Mouse (Mus musculus): Measurements from ENCODE around the gene Tysnd1. TPM values are rescaled to one million over a fixed set of nuclear protein-coding genes. Genes with fewer than 3 reads are reported as not detected.

Gene Tysnd1
- polyA plus RNA-seq, 1 experiment from 2014 or later: 17.6 TPM

DNA sequence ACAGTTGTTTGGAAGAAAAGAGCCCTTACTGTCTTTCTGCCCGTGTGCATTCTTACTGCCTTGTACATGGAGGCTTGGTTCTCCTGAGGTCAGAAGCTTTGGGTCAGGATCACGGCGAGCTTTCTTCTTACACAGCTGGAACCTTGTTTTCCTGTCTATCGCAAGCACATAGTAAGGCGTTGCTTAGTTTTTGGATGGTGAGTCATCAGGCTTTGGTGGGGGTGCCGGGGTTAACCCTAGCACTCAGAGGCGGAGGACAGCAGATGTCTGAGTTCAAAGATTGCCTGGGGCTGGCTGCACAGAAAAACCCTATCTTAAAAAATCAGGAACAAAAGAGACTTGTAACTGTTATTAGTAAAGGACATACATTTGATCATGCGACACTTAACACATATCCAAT lies 33.4 kb upstream of the Tysnd1 start:
- H3K27me3 ChIP-seq: no peaks in the 10 kb centered on the region
- H3K4me3 ChIP-seq (replicated peaks): no peak overlapping the region
- WGBS (ENCODE audit: insufficient replicate concordance): 74% methylated on average over 8 of the region's 8 CpGs
- no peak overlapping the region for H3K4me2 ChIP-seq
- ATAC-seq (ENCODE audit: insufficient read depth): no peak
- H3K27ac ChIP-seq (replicated peaks): no peak overlapping the region
- H3K36me3 ChIP-seq (replicated peaks): peaks cover 60% of the 10 kb centered on the region
- H3K9ac ChIP-seq: no peak overlapping the region
- no peaks in the 10 kb centered on the region for H3K9me3 ChIP-seq (replicated peaks)
- 0 out of 2 replicates have a peak, but pooled peaks cover 2% of the 10 kb centered on the region for H3K4me1 ChIP-seq (replicated peaks)

DNA sequence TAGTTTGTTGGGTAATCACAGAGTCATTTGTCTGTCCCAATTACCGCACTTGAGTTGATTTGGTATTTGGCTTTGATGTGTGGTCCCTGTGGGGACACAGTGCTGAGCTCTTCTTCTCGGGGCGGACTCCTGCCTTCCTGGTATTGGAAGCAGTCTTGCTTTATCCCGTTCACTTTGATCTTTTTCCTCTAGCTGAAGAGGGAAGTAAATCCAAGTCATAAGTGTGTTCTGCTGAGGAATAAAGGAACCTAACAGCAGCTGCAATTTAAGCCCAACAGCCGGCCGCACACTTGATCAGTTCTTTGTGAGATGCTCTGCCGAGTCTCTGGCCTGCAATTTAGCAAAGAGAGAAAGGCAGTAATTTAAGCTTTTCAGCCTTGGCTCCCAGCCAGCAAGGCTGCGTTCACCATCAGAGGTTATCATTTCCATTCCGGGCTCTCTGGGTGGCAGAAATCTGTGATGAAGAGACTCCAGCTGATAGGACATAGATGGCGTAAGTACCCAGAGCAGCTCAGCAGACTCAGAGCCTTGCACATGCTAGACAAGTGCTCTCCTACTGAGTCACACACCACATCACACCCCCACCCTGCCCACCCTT lies 32.8 kb upstream of the Tysnd1 start:
- no peak for ATAC-seq (ENCODE audit: insufficient read depth)
- 78% methylated on average over 10 of the region's 10 CpGs for WGBS (ENCODE audit: insufficient replicate concordance)
- H3K9ac ChIP-seq: no peak overlapping the region
- no peak overlapping the region for H3K4me3 ChIP-seq (replicated peaks)
- no peak overlapping the region for H3K4me2 ChIP-seq
- 0 out of 2 replicates have a peak, but pooled peaks cover 2% of the 10 kb centered on the region for H3K4me1 ChIP-seq (replicated peaks)
- H3K36me3 ChIP-seq (replicated peaks): peaks cover 64% of the 10 kb centered on the region
- H3K9me3 ChIP-seq (replicated peaks): no peaks in the 10 kb centered on the region
- H3K27ac ChIP-seq (replicated peaks): no peak overlapping the region
- H3K27me3 ChIP-seq: no peaks in the 10 kb centered on the region

- ATAC-seq (ENCODE audit: insufficient read depth): no peak
- H3K27ac ChIP-seq (replicated peaks): no peak overlapping the region
- H3K9me3 ChIP-seq (replicated peaks): no peaks in the 10 kb centered on the region
- H3K9ac ChIP-seq: no peak overlapping the region
- H3K4me3 ChIP-seq (replicated peaks): no peak overlapping the region
- H3K36me3 ChIP-seq (replicated peaks): peaks cover 82% of the 10 kb centered on the region
- no peaks in the 10 kb centered on the region for H3K27me3 ChIP-seq
- no peak overlapping the region for H3K4me2 ChIP-seq
- 84% methylated on average over 10 of the region's 10 CpGs for WGBS (ENCODE audit: insufficient replicate concordance)
- H3K4me1 ChIP-seq (replicated peaks): peaks cover 10% of the 10 kb centered on the region
These were observed 30.2 kb upstream of the Tysnd1 start for GRCm38 (mm10) chr10:61665111-61665510.

- WGBS (ENCODE audit: insufficient replicate concordance): 58% methylated on average over 3 of the region's 3 CpGs
- Histone ChIP-seq H3K4me3 (replicated peaks) (no peak overlapping the region), H3K9ac (no peak overlapping the region), H3K9me3 (replicated peaks) (no peaks in the 10 kb centered on the region), H3K36me3 (replicated peaks) (peaks cover 87% of the 10 kb centered on the region), H3K4me1 (replicated peaks) (peaks cover 13% of the 10 kb centered on the region), H3K27me3 (no peaks in the 10 kb centered on the region), H3K4me2 (no peak overlapping the region), H3K27ac (replicated peaks) (no peak overlapping the region)
- no peak for ATAC-seq (ENCODE audit: insufficient read depth)
These were observed 29.7 kb upstream of the Tysnd1 start for GRCm38 (mm10) chr10:61665651-61666050.

DNA sequence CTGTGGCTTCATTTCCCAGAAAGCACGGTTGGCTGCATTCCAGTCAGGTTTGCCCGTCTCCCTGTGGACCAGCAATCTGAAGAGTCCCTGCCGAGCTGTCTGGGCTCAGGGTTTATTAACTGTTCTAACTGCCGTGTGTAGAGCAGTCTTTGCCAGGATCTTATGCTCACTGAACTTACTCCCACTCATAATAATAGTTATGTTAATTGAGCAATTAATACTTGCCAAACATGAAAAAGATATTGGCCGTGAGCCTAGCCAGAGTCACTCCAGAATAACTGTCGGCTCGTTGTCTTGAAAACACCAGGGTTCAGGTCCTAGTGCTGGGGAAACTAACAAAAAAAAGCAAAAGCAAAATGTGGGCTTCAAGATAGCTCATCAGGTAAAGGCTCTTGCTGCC lies 26.0 kb upstream of the Tysnd1 start:
- ATAC-seq (ENCODE audit: insufficient read depth): no peak
- no peak overlapping the region for H3K4me3 ChIP-seq (replicated peaks)
- H3K4me1 ChIP-seq (replicated peaks): peaks cover 13% of the 10 kb centered on the region
- H3K27me3 ChIP-seq: no peaks in the 10 kb centered on the region
- no peak overlapping the region for H3K4me2 ChIP-seq
- no peak overlapping the region for H3K9ac ChIP-seq
- H3K27ac ChIP-seq (replicated peaks): no peak overlapping the region
- H3K9me3 ChIP-seq (replicated peaks): no peaks in the 10 kb centered on the region
- 83% methylated on average over 7 of the region's 7 CpGs for WGBS (ENCODE audit: insufficient replicate concordance)
- peaks cover 85% of the 10 kb centered on the region for H3K36me3 ChIP-seq (replicated peaks)

GRCm38 (mm10) chr10:61669896-61670295 lies 25.4 kb upstream of the Tysnd1 start:
- no peaks in the 10 kb centered on the region for H3K9me3 ChIP-seq (replicated peaks)
- no peak overlapping the region for H3K4me2 ChIP-seq
- H3K4me3 ChIP-seq (replicated peaks): no peak overlapping the region
- H3K27me3 ChIP-seq: no peaks in the 10 kb centered on the region
- ATAC-seq (ENCODE audit: insufficient read depth): 0 out of 2 replicates have a peak, but pooled peaks have one; percentile 47
- peaks cover 85% of the 10 kb centered on the region for H3K36me3 ChIP-seq (replicated peaks)
- H3K9ac ChIP-seq: no peak overlapping the region
- H3K27ac ChIP-seq (replicated peaks): no peak overlapping the region
- H3K4me1 ChIP-seq (replicated peaks): peaks cover 13% of the 10 kb centered on the region

GRCm38 (mm10) chr10:61670758-61671157 lies 24.6 kb upstream of the Tysnd1 start:
- ATAC-seq (ENCODE audit: insufficient read depth): no peak
- Histone ChIP-seq H3K27ac (replicated peaks) (no peak overlapping the region), H3K9me3 (replicated peaks) (no peaks in the 10 kb centered on the region), H3K36me3 (replicated peaks) (peaks cover 81% of the 10 kb centered on the region), H3K27me3 (no peaks in the 10 kb centered on the region), H3K4me2 (no peak overlapping the region), H3K4me3 (replicated peaks) (no peak overlapping the region), H3K4me1 (replicated peaks) (peaks cover 11% of the 10 kb centered on the region), H3K9ac (no peak overlapping the region)
- 84% methylated on average over 3 of the region's 3 CpGs for WGBS (ENCODE audit: insufficient replicate concordance)

- Histone ChIP-seq H3K36me3 (replicated peaks) (peaks cover 36% of the 10 kb centered on the region), H3K9ac (no peak overlapping the region)
- ATAC-seq (ENCODE audit: insufficient read depth): no peak
These were observed 19.4 kb upstream of the Tysnd1 start for GRCm38 (mm10) chr10:61675935-61676334.

DNA sequence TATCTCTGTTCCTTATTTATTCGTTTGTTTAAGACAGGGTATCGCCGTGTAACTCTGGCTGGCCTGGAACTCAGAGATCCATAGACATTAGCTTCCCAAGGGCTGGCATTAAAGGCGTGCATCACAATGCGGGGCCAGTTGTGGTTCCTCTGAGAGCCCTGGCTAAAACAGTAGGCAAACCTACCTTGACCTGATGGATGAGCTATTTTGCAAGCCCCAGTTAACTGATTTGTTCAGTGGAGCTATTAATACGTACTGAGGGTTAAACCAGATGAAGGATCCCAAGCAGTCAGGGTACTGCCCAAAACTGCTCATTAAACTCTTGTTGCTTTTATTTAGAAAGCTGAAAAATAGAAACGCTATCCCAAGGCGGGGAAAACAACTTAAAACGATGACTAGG lies 15.8 kb upstream of the Tysnd1 start:
- H3K27ac ChIP-seq (replicated peaks): peak overlapping the region; percentile 84
- peak overlapping the region; percentile 83 for H3K4me2 ChIP-seq
- H3K4me1 ChIP-seq (replicated peaks): peaks cover 33% of the 10 kb centered on the region
- 42% methylated on average over 9 of the region's 9 CpGs for WGBS (ENCODE audit: insufficient replicate concordance)
- H3K4me3 ChIP-seq (replicated peaks): peak overlapping the region; percentile 96
- peak overlapping the region; percentile 67 for H3K9ac ChIP-seq
- H3K9me3 ChIP-seq (replicated peaks): no peaks in the 10 kb centered on the region
- ATAC-seq (ENCODE audit: insufficient read depth): no peak
- peaks cover 16% of the 10 kb centered on the region for H3K36me3 ChIP-seq (replicated peaks)
- H3K27me3 ChIP-seq: no peaks in the 10 kb centered on the region

More at GRCm38 (mm10) chr10:61675935-61676334, 19.4 kb upstream of the Tysnd1 start:
- no peaks in the 10 kb centered on the region for H3K27me3 ChIP-seq
- H3K4me1 ChIP-seq (replicated peaks): peaks cover 18% of the 10 kb centered on the region
- 0 out of 2 replicates have a peak overlapping the region, but pooled peaks have one; percentile 8 for H3K27ac ChIP-seq (replicated peaks)
- H3K9me3 ChIP-seq (replicated peaks): no peaks in the 10 kb centered on the region
- H3K4me2 ChIP-seq: no peak overlapping the region
- 20% methylated on average over 3 of the region's 3 CpGs for WGBS (ENCODE audit: insufficient replicate concordance)
- no peak overlapping the region for H3K4me3 ChIP-seq (replicated peaks)

GRCm38 (mm10) chr10:61680015-61680913 lies 15.1 kb upstream of the Tysnd1 start, which contains the start of gene Sar1a:
Gene Sar1a (plus strand): TSS chr10:61680299.
- Histone ChIP-seq H3K4me3 (replicated peaks) (peak within 1 kb of the TSS; percentile 96), H3K9ac (peak within 1 kb of the TSS; percentile 84), H3K4me2 (peak within 1 kb of the TSS; percentile 83), H3K27ac (replicated peaks) (peak within 1 kb of the TSS; percentile 87), H3K27me3 (no peaks in the 10 kb centered on the region), H3K9me3 (replicated peaks) (no peaks in the 10 kb centered on the region), H3K36me3 (replicated peaks) (peaks cover 16% of the 10 kb centered on the region), H3K4me1 (replicated peaks) (peaks cover 33% of the 10 kb centered on the region)
- WGBS (ENCODE audit: insufficient replicate concordance): under 1% methylated on average over 81 of the region's 84 CpGs
- ATAC-seq (ENCODE audit: insufficient read depth): peak; percentile 99

GRCm38 (mm10) chr10:61689405-61689804 lies 5.9 kb upstream of the Tysnd1 start:
- Histone ChIP-seq H3K9ac (no peak overlapping the region), H3K36me3 (replicated peaks) (peaks cover 86% of the 10 kb centered on the region), H3K4me2 (no peak overlapping the region), H3K4me3 (replicated peaks) (no peak overlapping the region), H3K27ac (replicated peaks) (no peak overlapping the region), H3K4me1 (replicated peaks) (no peaks in the 10 kb centered on the region), H3K9me3 (replicated peaks) (no peaks in the 10 kb centered on the region), H3K27me3 (no peaks in the 10 kb centered on the region)
- 75% methylated on average over 8 of the region's 8 CpGs for WGBS (ENCODE audit: insufficient replicate concordance)
- ATAC-seq (ENCODE audit: insufficient read depth): no peak

All from liver, embryonic 15.5 days (tissue).